Mouse (Mus musculus): ENCODE results near the gene Gm34653.

- TF ChIP-seq CTCF (IDR thresholded peaks at IDR 0.05) (no peak), EP300 (IDR thresholded peaks at IDR 0.05; ENCODE audit: insufficient read depth, low read depth, low read length) (no peak), POLR2A (IDR thresholded peaks at IDR 0.05; ENCODE audit: insufficient read depth, low read depth, low read length) (no peak)
Observed at GRCm38 (mm10) chr2:34857728-34858127, 24.9 kb downstream of the Gm34653 start.

All from heart, adult 2 months (tissue).